Mouse (Mus musculus) gastrocnemius, adult 2 months (tissue): ENCODE measurements around the gene Mlxipl. TPM values are rescaled to one million over a fixed set of nuclear protein-coding genes. Genes with fewer than 3 reads are reported as not detected.

Experiments
- DNase-seq: peaks from one replicate; pipeline ENCODE4 v3.0.0; 2022
- H3K27ac ChIP-seq: fragments of 200-600 bp; 2 replicates; pipeline ENCODE4 v1.8.1; 2022; ENCODE audit warnings: mild to moderate bottlenecking
- H3K4me3 ChIP-seq: fragments of 200-600 bp; 2 replicates; pipeline ENCODE4 v1.8.1; 2022; ENCODE audit warnings: mild to moderate bottlenecking, moderate library complexity
- CTCF ChIP-seq: fragments of 200-600 bp; IDR thresholded peaks from 2 replicates; pipeline ENCODE4 v1.8.1; 2022; ENCODE audit warnings: antibody characterized with exemption, mild to moderate bottlenecking, moderate library complexity
- intact Hi-C: fragments of 180-260 bp; cut with DNase I; formaldehyde crosslinking; loops from one replicate; pipeline ENCODE4 v1.15.1; 2025
- total RNA-seq, 2 experiments: library from RNA; stranded (reverse); gene quantifications; 2 replicates each; pipeline ENCODE4 v1.2.3; 2021

Mlxipl gene
- total RNA-seq, 2 experiments from 2014 or later = 64.8 to 100 TPM

- H3K27ac ChIP-seq = no peak overlapping the region
- peak; percentile 61 for TF ChIP-seq CTCF
- no peak for DNase-seq
- intact Hi-C loops = loop anchor here (5.0 kb wide), 1 partner anchor 87 kb away; no protein-coding TSS in a partner anchor
- H3K4me3 ChIP-seq = no peak overlapping the region
Observed at GRCm38 (mm10) chr5:135103999-135104660, 14.4 kb downstream of the Mlxipl start.

DNA sequence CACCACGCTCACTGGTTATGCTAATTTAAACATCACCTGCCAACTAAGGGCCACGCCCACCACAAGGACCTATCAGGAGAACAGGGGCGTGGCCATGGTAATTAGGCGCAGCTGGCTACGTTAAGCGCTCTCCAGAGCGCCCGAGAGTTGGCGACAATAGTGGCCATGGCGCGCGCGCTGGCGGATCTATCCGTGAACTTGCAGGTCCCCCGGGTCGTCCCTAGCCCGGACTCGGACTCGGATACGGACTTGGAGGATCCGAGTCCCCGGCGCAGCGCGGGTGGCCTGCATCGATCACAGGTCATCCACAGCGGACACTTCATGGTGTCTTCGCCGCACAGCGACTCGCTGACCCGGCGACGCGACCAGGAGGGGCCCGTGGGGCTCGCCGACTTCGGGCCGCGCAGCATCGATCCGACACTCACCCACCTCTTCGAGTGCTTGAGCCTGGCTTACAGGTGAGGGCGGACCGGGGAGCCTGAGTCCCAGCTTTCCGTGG is 17.1 kb downstream of the Mlxipl start:
- intact Hi-C loops = no loop called here
- peak overlapping the region; percentile 95 for H3K27ac ChIP-seq
- H3K4me3 ChIP-seq = peak overlapping the region; percentile 90
- peak; percentile 93 for DNase-seq
- no peak for TF ChIP-seq CTCF

- Histone ChIP-seq H3K27ac (peak overlapping the region; percentile 95), H3K4me3 (peak overlapping the region; percentile 90)
- peak; percentile 96 for DNase-seq
- peak; percentile 84 for TF ChIP-seq CTCF
- intact Hi-C loops = loop anchor here (1.0 kb wide), 1 partner anchor 79 kb away; the partner anchor contains the start of gene Baz1b
Observed at GRCm38 (mm10) chr5:135107521-135108501, 18.1 kb downstream of the Mlxipl start.

GRCm38 (mm10) chr5:135109017-135109416 is 19.3 kb downstream of the Mlxipl start:
- intact Hi-C loops = no loop called here
- H3K27ac ChIP-seq = peak overlapping the region; percentile 95
- H3K4me3 ChIP-seq = peak overlapping the region; percentile 90
- no peak for DNase-seq
- no peak for TF ChIP-seq CTCF

DNA sequence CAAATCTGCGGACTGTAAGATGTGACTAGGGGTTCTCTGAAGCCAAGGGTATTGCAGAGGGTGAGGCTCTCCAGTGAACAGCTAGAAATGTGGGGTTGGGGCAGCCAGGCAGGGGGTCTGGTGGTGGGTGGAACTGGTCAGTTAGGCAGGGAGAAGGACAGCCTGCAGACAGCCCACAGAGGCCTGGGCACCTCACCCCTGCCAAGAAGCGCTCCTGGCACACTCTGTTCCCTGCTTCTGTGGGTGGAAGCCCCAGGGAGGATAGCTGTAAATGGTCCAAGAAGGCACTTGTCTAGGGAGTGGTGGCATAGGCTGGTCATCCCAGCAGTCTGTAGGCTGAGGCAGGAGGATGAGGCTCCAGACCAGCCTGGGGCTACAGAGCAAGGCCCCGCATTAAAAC is 19.7 kb downstream of the Mlxipl start:
- peak overlapping the region; percentile 90 for H3K4me3 ChIP-seq
- no peak for TF ChIP-seq CTCF
- H3K27ac ChIP-seq = peak overlapping the region; percentile 95
- peak; percentile 77 for DNase-seq
- intact Hi-C loops = no loop called here

DNA sequence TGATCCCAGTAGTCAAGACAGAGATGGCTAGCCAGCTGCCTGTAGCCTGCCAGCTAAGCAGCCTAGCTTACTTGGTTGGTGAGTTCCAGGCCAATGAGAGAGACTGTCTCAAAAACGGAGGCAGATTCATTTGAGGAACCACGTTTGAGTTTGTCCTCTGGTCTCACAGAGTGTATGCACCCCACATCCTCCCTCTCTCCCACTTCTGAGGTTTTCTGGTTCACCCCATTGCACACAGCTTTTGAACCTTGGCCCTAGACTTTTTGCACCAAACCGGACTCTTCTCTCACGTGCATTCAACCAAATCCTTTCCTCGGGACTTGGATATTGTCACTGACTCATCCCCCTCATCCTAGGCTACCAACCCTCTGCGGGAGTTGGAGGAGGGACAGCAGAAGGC is 20.3 kb downstream of the Mlxipl start:
- no peak for TF ChIP-seq CTCF
- intact Hi-C loops = no loop called here
- no peak for DNase-seq
- H3K4me3 ChIP-seq = no peak overlapping the region; the same call in 1 of the 2 replicates
- H3K27ac ChIP-seq = peak overlapping the region; percentile 95

GRCm38 (mm10) chr5:135113782-135114181 is 24.1 kb downstream of the Mlxipl start:
- no peak overlapping the region for H3K4me3 ChIP-seq
- peak overlapping the region; percentile 8; the same call in 1 of the 2 replicates for H3K27ac ChIP-seq
- intact Hi-C loops = no loop called here
- DNase-seq = no peak
- no peak for TF ChIP-seq CTCF

DNA sequence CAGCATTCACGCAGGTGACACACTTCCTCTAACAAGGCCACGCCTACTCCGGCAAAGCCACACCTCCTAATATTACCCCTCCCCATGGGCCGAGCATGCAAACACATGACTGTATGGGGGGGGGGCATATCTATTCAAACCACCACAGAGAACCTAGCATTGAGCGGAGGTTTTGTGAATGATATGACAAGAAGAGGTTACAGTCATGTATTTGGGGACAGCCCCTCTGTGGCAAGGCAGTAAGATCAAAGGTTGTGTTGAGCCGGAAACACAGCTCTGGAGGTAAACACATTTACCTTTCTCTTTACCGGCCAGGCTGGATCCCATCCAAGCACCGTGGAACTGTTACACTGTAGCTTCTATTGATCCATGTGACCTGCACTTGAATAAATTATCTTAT is 25.6 kb downstream of the Mlxipl start:
- TF ChIP-seq CTCF = no peak
- intact Hi-C loops = loop anchor here (5.0 kb wide), 1 partner anchor 172 kb away; no protein-coding TSS in a partner anchor
- Histone ChIP-seq H3K4me3 (no peak overlapping the region), H3K27ac (no peak overlapping the region)
- no peak for DNase-seq

GRCm38 (mm10) chr5:135118589-135119081 is 28.9 kb downstream of the Mlxipl start:
- intact Hi-C loops = loop anchor here (1.0 to 5.0 kb wide), 2 partner anchors 73 to 169 kb away; no protein-coding TSS in a partner anchor
- H3K27ac ChIP-seq = peak overlapping the region; percentile 31; the same call in 1 of the 2 replicates
- peak; percentile 88 for TF ChIP-seq CTCF
- peak; percentile 77 for DNase-seq
- H3K4me3 ChIP-seq = peak overlapping the region; percentile 17; the same call in 1 of the 2 replicates

DNA sequence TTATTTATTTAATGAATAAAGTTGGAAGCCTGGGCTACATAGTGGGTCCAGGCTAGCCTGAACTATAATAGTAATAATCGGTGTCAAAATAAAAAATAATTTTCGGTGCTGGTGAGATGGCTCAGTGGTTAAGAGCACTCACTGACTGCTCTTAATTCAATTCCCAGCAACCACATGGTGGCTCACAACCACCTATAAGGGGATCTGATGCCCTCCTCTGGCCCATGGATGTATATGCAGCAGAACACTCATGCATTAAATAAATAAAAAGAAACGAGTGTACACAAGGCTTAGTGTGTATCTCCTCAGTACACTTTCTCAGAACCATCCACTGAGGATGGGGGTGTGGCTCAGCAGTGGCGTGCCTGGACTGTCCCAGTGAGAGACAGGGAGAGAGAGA is 31.1 kb downstream of the Mlxipl start:
- Histone ChIP-seq H3K27ac (no peak overlapping the region), H3K4me3 (no peak overlapping the region)
- DNase-seq = no peak
- TF ChIP-seq CTCF = no peak; the same call in 1 of the 2 replicates
- intact Hi-C loops = no loop called here

DNA sequence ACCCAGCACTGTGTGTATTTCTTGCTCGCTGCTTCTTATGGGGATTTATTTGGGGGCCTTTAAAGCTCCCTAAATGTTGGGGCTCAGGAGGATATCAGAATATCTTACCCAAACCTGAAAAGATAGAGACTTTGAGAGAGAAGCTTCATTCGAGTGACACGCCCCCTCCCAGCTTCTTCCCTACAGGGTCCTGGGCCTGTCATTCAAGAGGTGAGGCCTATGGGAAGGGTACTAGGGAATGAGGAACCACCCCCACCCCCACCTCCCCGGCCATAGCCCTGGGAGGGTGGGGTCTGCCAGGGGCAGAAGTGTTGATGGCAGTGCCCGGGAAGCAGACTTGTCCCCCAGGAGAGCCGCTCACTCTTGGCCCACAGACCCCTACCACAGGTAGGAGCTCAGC is 36.4 kb downstream of the Mlxipl start:
- no peak overlapping the region for H3K27ac ChIP-seq
- H3K4me3 ChIP-seq = no peak overlapping the region
- intact Hi-C loops = no loop called here
- DNase-seq = no peak
- no peak for TF ChIP-seq CTCF

DNA sequence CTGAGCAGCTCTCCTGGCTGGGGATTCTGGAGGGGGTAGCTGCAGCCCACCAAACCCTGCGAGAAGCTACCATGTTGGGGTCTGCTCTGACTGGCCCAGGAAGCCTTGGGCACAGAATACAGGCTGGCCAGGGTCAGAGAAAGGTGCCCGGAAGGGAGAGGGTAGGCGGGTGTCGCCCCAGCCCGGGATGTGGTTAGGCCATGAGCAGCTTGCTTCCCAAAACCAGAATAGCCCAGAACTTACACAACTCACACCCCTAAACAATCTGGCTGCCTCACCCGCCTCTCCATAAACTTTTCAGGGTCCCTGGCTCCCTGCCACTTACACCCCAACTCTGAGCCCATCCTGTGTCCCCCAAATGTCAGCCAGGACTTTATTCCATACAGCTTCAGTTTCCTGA is 38.0 kb downstream of the Mlxipl start:
- H3K27ac ChIP-seq = no peak overlapping the region
- H3K4me3 ChIP-seq = no peak overlapping the region
- intact Hi-C loops = no loop called here
- TF ChIP-seq CTCF = no peak
- no peak for DNase-seq
